Mouse (Mus musculus) erythroblast, embryonic 14.5 days (primary cell): ENCODE measurements at regions not wholly inside any gene's neighbourhood (a gene's known extent, or its start where the extent isn't known, plus 50 kb on each side); places are given as distances from the start of the nearest gene placed in this dataset.

ENCODE experiments used
- H3K27me3 ChIP-seq: 2 replicates; pipeline ENCODE4 v1.6.1; 2012; ENCODE audit warnings: inconsistent platforms; ENCODE audit not compliant: control insufficient read depth
- H3K36me3 ChIP-seq: 2 replicates; pipeline ENCODE4 v1.6.1; 2012; ENCODE audit warnings: mild to moderate bottlenecking, inconsistent platforms; ENCODE audit not compliant: control insufficient read depth
- H3K4me1 ChIP-seq: 2 replicates; pipeline ENCODE4 v1.6.1; 2012; ENCODE audit warnings: inconsistent platforms; ENCODE audit not compliant: control insufficient read depth
- H3K4me3 ChIP-seq: replicated peaks from 2 replicates; pipeline ENCODE3; 2012; ENCODE audit warnings: moderate library complexity, mild to moderate bottlenecking, inconsistent platforms
- H3K9me3 ChIP-seq: 2 replicates; pipeline ENCODE4 v1.6.1; 2012; ENCODE audit warnings: low read length, inconsistent platforms, mixed read lengths; ENCODE audit not compliant: control insufficient read depth
- GATA1 ChIP-seq: IDR thresholded peaks from 2 replicates; pipeline ENCODE4 v1.6.1; 2012; ENCODE audit warnings: low read length, inconsistent platforms, mixed read lengths
- TAL1 ChIP-seq: IDR thresholded peaks from 3 replicates; pipeline ENCODE4 v1.6.1; 2012; ENCODE audit warnings: low read length, inconsistent platforms, mixed read lengths

DNA sequence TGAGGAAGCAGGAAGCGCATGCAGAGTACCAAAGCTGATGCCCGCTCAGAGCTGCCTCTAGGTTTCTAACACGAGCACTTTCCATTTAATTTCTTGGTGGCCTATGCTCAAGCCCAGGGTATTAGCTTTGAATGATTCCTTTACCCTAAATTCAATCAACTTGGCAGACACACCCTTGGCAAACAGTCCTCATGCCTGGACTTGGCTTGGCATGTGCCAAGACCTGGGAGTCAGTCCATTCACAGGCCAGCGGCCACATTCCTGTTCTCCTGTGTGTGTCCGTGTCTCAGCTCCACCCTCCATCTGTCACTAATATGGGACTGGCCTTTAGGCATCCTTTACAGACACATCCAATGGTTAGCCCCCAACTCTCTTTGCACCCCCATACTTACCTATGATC lies 107.3 kb downstream of the Efnb1 start:
- Histone ChIP-seq H3K4me1 (no peaks in the 10 kb centered on the region), H3K27me3 (peaks cover 19% of the 10 kb centered on the region), H3K9me3 (no peaks in the 10 kb centered on the region), H3K4me3 (no peak overlapping the region), H3K36me3 (no peaks in the 10 kb centered on the region)
- TF ChIP-seq GATA1 (no peak), TAL1 (no peak)

DNA sequence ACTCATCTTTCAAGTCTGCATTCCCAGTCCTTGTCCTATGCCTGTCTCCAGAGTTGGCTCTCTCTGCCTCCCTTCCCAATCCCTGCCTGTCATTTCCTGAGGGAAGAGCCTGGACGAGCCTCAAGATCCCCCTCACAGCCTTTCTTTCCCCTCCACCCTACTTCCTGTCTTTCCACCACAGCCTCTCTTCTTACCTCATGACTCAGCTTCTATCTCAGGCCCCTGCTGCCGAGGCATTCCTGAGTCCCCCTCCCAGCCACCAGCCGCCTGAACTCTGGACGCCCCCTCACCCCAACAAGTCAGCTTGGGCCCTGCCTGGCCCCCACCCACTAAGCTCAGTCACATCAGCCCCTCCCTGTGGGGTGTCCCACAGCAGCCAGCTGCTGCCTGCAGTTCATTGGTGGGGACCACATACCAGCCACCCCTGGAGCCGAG lies 105.8 kb downstream of the Efnb1 start:
- TF ChIP-seq GATA1 (no peak), TAL1 (no peak)

DNA sequence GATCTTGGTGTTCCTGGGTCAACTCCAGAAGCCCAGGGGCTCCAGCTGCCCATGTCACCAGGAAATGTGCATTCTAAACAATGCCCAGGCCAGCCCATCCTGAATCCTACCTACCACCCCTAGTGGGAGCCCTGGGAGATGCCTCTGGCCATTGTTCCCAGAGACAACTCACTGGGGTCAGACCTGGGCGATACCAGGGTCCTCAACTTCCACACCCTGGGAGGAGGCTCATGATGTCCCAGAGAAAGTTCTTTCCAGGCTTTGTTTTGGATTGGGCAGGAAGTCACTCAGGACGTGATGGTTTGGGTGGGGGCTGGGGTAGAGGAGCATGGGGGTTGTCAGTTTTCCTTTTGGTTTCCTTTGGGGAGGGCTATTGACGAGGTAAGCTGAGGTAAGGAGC lies 97.1 kb downstream of the Efnb1 start:
- H3K27me3 ChIP-seq = peaks cover 2% of the 10 kb centered on the region; the same call in 1 of the 2 replicates
- no peaks in the 10 kb centered on the region for H3K9me3 ChIP-seq
- TF ChIP-seq GATA1 (no peak), TAL1 (no peak)
- H3K36me3 ChIP-seq = no peaks in the 10 kb centered on the region
- H3K4me3 ChIP-seq = no peak overlapping the region
- H3K4me1 ChIP-seq = no peaks in the 10 kb centered on the region

More for the DNA sequence above, 105.8 kb downstream of the Efnb1 start:
- Histone ChIP-seq H3K9me3 (no peaks in the 10 kb centered on the region), H3K36me3 (no peaks in the 10 kb centered on the region), H3K4me3 (no peak overlapping the region), H3K4me1 (no peaks in the 10 kb centered on the region), H3K27me3 (peaks cover 17% of the 10 kb centered on the region)

DNA sequence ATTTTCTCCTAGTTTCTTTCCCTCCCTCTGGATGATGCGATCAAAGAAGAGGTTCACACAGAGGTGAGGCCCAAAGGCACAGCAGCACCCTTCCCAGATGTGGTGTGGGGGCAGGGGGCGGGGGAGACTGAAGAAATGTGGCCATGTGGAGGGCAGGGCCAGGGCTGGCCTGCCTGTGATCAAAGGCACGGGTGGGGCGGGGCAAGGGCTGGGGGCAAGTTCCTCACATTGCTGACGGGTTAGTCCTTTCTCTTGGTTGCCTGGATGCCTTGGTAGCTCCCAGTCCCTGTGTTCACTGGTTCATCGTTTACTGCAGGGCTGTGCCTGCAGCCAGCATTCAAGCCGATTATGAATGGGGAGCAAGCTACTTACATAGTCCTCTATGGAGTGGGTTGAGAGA lies 96.4 kb downstream of the Efnb1 start:
- Histone ChIP-seq H3K36me3 (no peaks in the 10 kb centered on the region), H3K9me3 (no peaks in the 10 kb centered on the region), H3K4me1 (no peaks in the 10 kb centered on the region), H3K27me3 (peaks cover 2% of the 10 kb centered on the region; the same call in 1 of the 2 replicates), H3K4me3 (no peak overlapping the region)
- TF ChIP-seq GATA1 (no peak), TAL1 (no peak)

DNA sequence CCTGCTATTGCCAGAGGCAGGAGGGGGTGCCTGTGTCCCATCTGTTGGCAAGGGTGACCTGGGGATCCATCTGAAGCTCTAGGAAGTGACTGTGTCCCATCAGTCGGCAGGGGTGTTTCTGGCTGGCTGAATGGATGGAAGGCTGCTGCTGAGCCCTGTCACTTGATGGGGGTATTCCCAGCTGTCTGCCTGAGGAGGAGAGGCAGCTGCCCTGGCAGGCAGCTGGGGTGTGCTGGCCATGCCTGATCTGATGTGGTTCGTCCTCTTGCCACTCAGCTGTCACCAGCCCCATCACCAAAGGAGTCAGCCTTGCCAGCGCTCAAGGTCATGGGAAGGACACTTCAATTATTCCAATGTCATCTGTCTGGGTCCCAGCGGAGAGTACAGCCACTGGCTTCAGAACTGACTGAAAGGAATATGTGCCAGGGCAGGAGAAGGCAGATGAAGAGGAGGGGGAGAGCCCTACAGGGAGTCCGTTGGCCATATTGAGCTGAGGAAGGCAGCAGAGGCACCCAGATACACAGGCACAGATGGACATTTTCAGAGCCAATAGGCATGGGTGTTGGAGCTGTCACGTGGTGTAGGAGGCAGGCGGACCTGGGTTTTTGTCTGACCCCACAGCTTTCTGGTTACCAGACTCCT lies 89.3 kb downstream of the Efnb1 start:
- TF ChIP-seq TAL1 (no peak), GATA1 (no peak)

DNA sequence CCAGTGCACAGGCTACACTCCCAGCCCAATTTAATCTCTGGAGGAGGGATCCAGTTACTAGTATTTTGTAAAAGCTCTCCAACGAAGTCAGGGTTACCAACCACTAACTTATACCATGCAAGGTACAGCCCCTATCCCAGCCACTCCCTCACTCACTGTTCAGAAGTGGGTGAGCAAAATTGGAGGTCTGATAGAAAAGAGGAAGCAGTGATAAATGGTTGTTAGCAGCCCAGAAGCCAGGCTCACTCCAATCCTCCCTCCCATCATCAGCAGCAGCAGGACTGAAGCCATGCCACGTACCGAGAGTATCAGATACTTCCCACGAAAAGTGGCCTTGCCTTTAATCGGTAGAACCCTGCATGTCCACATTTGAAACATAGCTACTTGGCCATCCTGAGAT lies 86.1 kb downstream of the Efnb1 start:
- Histone ChIP-seq H3K4me1 (no peaks in the 10 kb centered on the region), H3K36me3 (no peaks in the 10 kb centered on the region), H3K4me3 (no peak overlapping the region), H3K9me3 (no peaks in the 10 kb centered on the region), H3K27me3 (peaks cover 16% of the 10 kb centered on the region)
- no peak for TF ChIP-seq GATA1
- TF ChIP-seq TAL1 = no peak

More for the DNA sequence above, 89.3 kb downstream of the Efnb1 start:
- Histone ChIP-seq H3K4me3 (no peak overlapping the region), H3K9me3 (no peaks in the 10 kb centered on the region), H3K4me1 (no peaks in the 10 kb centered on the region), H3K27me3 (peaks cover 4% of the 10 kb centered on the region; the same call in 1 of the 2 replicates), H3K36me3 (no peaks in the 10 kb centered on the region)

DNA sequence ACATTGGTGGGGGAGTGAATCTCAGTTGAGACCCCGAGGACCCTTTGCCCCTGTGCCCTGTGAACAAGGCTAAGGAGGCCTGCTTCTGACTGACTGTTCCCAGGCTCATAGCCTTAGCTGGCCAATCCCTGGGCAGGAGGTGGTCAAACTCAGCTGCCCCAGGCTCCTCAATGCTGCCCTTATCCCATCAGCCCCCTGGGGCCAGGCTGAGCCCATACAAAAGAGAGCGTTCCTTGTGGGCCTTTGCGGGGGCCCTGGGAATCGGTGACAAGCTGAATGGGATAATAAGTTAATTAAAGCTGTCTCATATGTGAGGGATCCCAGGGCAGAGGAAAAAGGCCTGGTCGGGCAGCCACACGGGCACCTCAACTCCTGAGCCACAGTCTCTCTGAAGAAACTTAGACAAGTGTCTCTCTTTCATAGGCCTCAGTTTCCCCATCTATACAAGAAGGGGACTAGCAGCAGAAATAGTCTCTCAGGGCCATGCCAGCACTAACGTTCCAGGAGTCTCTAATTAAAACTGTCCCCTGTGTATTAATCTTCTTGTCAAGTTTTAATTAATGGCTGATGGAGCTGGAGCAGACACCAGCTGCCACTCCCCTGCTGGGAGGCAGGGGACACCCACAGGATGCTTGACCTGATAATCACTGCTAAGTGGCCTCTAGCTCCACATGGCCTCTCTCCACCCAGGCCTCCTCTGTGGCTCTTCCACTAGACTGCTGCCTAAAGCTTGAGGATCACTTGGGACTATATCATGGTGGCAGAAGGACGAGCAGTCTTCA lies 84.9 kb downstream of the Efnb1 start:
- H3K36me3 ChIP-seq = no peaks in the 10 kb centered on the region
- H3K4me1 ChIP-seq = no peaks in the 10 kb centered on the region
- TF ChIP-seq GATA1 (no peak), TAL1 (no peak)
- peaks cover 2% of the 10 kb centered on the region; the same call in 1 of the 2 replicates for H3K9me3 ChIP-seq
- no peak overlapping the region for H3K4me3 ChIP-seq
- H3K27me3 ChIP-seq = peaks cover 26% of the 10 kb centered on the region

DNA sequence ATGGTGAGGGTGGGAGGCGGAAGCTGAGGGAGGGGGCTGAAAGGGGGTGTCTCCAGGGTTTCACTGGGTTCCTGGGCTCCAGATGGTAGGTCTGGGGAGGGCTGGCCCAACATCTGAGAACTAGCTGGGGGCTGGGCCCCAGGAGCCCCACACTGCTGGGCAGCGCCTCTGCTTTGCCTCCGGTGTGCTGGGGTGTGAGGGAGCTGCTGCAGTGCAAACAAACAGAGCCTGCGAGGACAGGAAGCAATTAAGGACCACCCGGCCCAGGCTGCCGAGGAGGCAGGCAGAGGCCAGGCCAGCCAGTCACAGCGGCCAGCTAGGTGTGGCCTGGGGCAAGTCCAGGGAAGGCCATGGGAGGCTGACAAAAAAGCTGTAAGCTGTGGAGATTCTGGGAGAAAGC lies 82.3 kb downstream of the Efnb1 start:
- TF ChIP-seq TAL1 (no peak), GATA1 (no peak)
- H3K4me1 ChIP-seq = no peaks in the 10 kb centered on the region
- H3K27me3 ChIP-seq = peaks cover 29% of the 10 kb centered on the region
- H3K36me3 ChIP-seq = no peaks in the 10 kb centered on the region
- H3K4me3 ChIP-seq = no peak overlapping the region
- peaks cover 2% of the 10 kb centered on the region; the same call in 1 of the 2 replicates for H3K9me3 ChIP-seq

DNA sequence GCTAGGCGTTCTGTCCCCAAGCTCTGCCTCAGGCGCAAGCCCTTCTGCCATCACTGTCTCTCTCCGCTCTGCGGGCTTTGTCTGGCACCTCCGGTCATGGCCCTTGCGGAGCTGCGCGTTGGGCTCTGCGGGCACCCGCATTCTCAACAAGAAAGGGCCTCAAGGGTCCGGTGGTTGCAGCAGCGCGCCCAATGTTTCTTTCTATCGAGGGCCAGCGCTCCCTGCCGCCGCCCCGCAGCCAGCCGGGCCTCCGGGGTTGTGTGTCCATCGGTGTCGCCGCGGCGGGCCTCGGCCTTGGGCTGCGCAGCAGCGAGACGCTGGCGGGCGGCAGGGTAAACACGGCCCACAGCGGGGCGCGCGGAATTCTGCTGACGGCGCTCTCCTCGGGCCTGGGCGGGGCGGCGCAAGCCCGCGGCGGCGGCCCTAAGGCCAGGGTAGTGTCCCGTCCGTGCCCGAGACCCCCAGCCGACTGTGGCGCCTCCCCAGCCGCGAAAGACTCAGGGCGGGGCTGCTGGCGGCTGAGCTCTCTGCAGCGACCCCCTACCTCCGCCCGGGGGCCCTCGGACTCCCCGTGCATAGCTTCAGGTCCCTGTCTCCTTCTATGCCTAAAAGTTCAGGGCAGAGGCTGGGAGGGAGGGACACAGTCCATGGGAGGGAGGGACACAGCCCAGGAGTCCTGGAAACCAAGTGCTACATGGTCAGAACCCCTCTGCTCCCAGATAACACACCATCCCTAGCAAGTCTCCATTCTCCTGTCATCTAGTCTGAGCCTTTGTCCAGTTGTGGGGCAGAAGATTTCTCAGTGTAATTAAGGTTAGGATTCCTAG lies 80.9 kb downstream of the Efnb1 start:
- Histone ChIP-seq H3K27me3 (peaks cover 36% of the 10 kb centered on the region), H3K4me1 (no peaks in the 10 kb centered on the region), H3K4me3 (no peak overlapping the region), H3K36me3 (no peaks in the 10 kb centered on the region), H3K9me3 (peaks cover 2% of the 10 kb centered on the region; the same call in 1 of the 2 replicates)
- TF ChIP-seq GATA1 = no peak
- no peak for TF ChIP-seq TAL1
